Mouse (Mus musculus): ENCODE results near the gene Galnt2. TPM values are rescaled to one million over a fixed set of nuclear protein-coding genes. Genes with fewer than 3 reads are reported as not detected.

Gene Galnt2
- polyA plus RNA-seq, 1 experiment: 55.5 TPM

DNA sequence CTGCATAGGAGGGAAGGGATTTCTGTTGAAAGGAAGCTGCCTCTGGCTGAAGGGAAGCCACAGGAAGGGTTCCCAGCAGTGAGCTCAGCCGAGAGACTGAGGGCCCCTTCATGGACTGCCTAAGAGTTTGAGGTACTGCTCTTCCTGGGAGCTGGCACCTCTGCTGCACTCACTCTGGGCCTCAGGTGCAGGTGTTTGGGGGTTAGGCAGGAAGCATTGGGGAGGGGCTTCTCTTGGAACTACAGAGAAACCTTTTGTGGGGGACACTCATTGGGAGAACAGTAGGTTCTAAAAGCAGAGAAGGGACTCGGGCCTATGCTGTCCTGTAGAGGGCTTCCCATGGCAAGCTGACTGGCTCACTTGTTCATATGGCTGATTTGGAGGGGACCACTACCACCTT, 3.3 kb downstream of the Galnt2 start:
- Histone ChIP-seq H3K79me3 (ENCODE audit: low read depth) (peaks cover 46% of the 10 kb centered on the region), H3K27me3 (ENCODE audit: control insufficient read depth, insufficient read depth, insufficient read length) (no peaks in the 10 kb centered on the region), H3K4me3 (ENCODE audit: insufficient read depth, poor library complexity, severe bottlenecking) (no peak overlapping the region), H3K36me3 (ENCODE audit: control insufficient read depth, insufficient read depth) (no peaks in the 10 kb centered on the region), H3K79me2 (ENCODE audit: control insufficient read depth, insufficient read depth) (peaks cover 80% of the 10 kb centered on the region), H3ac (ENCODE audit: control insufficient read depth, insufficient read length, low read depth) (no peak overlapping the region)
- no peak for TF ChIP-seq CEBPB (IDR thresholded peaks at IDR 0.05; ENCODE audit: low read depth)
- TF ChIP-seq MAX (IDR thresholded peaks at IDR 0.05): no peak
- TF ChIP-seq CTCF (IDR thresholded peaks at IDR 0.05; ENCODE audit: control insufficient read depth, insufficient read depth, insufficient read length): no peak

GRCm38 (mm10) chr8:124235536-124235935, 4.3 kb downstream of the Galnt2 start:
- no peak for TF ChIP-seq MYOG (IDR thresholded peaks at IDR 0.05; ENCODE audit: control insufficient read depth, extremely low read depth, insufficient read length)
- TF ChIP-seq FOSL1 (IDR thresholded peaks at IDR 0.05; ENCODE audit: insufficient read depth, low read length, poor library complexity, severe bottlenecking): no peak
- TF ChIP-seq CTCF (IDR thresholded peaks at IDR 0.05; ENCODE audit: control insufficient read depth, insufficient read depth, insufficient read length): no peak
- no peak for TF ChIP-seq USF1 (IDR thresholded peaks at IDR 0.05; ENCODE audit: low read depth)
- TF ChIP-seq MYOD1 (IDR thresholded peaks at IDR 0.05; ENCODE audit: control insufficient read depth, insufficient read length, low read depth): no peak
- no peak for TF ChIP-seq CEBPB (IDR thresholded peaks at IDR 0.05; ENCODE audit: low read depth)
- TF ChIP-seq MAX (IDR thresholded peaks at IDR 0.05): no peak
- no peak overlapping the region for H3K4me3 ChIP-seq (ENCODE audit: insufficient read depth, poor library complexity, severe bottlenecking)

GRCm38 (mm10) chr8:124239350-124239749, 8.2 kb downstream of the Galnt2 start:
- Histone ChIP-seq H3ac (ENCODE audit: control insufficient read depth, insufficient read length, low read depth) (no peak overlapping the region), H3K4me3 (ENCODE audit: insufficient read depth, poor library complexity, severe bottlenecking) (no peak overlapping the region), H3K27me3 (ENCODE audit: control insufficient read depth, insufficient read depth, insufficient read length) (no peaks in the 10 kb centered on the region), H3K79me3 (ENCODE audit: low read depth) (peaks cover 57% of the 10 kb centered on the region), H3K79me2 (ENCODE audit: control insufficient read depth, insufficient read depth) (peaks cover 98% of the 10 kb centered on the region), H3K36me3 (ENCODE audit: control insufficient read depth, insufficient read depth) (no peaks in the 10 kb centered on the region)
- TF ChIP-seq MAX (IDR thresholded peaks at IDR 0.05): no peak
- no peak for TF ChIP-seq USF1 (IDR thresholded peaks at IDR 0.05; ENCODE audit: low read depth)
- TF ChIP-seq CTCF (IDR thresholded peaks at IDR 0.05; ENCODE audit: control insufficient read depth, insufficient read depth, insufficient read length): no peak
- no peak for TF ChIP-seq MYOD1 (IDR thresholded peaks at IDR 0.05; ENCODE audit: control insufficient read depth, insufficient read length, low read depth)
- TF ChIP-seq CEBPB (IDR thresholded peaks at IDR 0.05; ENCODE audit: low read depth): no peak
- TF ChIP-seq FOSL1 (IDR thresholded peaks at IDR 0.05; ENCODE audit: insufficient read depth, low read length, poor library complexity, severe bottlenecking): no peak
- no peak for TF ChIP-seq MYOG (IDR thresholded peaks at IDR 0.05; ENCODE audit: control insufficient read depth, extremely low read depth, insufficient read length)

More at GRCm38 (mm10) chr8:124235536-124235935, 4.3 kb downstream of the Galnt2 start:
- Histone ChIP-seq H3K79me2 (ENCODE audit: control insufficient read depth, insufficient read depth) (peaks cover 89% of the 10 kb centered on the region), H3K79me3 (ENCODE audit: low read depth) (peaks cover 46% of the 10 kb centered on the region), H3K36me3 (ENCODE audit: control insufficient read depth, insufficient read depth) (no peaks in the 10 kb centered on the region), H3K27me3 (ENCODE audit: control insufficient read depth, insufficient read depth, insufficient read length) (no peaks in the 10 kb centered on the region), H3ac (ENCODE audit: control insufficient read depth, insufficient read length, low read depth) (no peak overlapping the region)

DNA sequence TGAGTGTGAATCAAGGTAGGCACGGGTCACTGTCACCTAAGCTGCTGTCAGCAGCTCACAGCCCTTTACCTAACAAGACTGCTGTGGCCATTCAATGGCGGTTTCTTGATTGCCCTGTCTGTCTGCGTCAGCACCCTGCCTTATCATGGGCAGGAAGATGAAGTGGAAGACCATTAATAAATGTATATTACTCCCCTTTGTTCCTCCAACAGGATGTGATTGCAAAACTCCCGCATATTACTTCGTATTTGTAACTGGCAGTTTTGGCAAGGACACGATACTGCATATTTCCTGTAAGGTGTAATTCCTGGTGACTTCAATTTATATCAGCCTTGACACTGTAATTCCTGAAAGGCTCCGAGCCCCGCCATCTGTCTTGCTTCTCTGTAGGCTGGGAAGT, 9.7 kb downstream of the Galnt2 start:
- no peak for TF ChIP-seq MYOG (IDR thresholded peaks at IDR 0.05; ENCODE audit: control insufficient read depth, extremely low read depth, insufficient read length)
- peaks cover 5% of the 10 kb centered on the region for H3K36me3 ChIP-seq (ENCODE audit: control insufficient read depth, insufficient read depth)
- no peak overlapping the region for H3K4me3 ChIP-seq (ENCODE audit: insufficient read depth, poor library complexity, severe bottlenecking)
- H3K79me2 ChIP-seq (ENCODE audit: control insufficient read depth, insufficient read depth): peaks cover 98% of the 10 kb centered on the region
- H3K27me3 ChIP-seq (ENCODE audit: control insufficient read depth, insufficient read depth, insufficient read length): no peaks in the 10 kb centered on the region
- H3ac ChIP-seq (ENCODE audit: control insufficient read depth, insufficient read length, low read depth): no peak overlapping the region
- peaks cover 51% of the 10 kb centered on the region for H3K79me3 ChIP-seq (ENCODE audit: low read depth)

DNA sequence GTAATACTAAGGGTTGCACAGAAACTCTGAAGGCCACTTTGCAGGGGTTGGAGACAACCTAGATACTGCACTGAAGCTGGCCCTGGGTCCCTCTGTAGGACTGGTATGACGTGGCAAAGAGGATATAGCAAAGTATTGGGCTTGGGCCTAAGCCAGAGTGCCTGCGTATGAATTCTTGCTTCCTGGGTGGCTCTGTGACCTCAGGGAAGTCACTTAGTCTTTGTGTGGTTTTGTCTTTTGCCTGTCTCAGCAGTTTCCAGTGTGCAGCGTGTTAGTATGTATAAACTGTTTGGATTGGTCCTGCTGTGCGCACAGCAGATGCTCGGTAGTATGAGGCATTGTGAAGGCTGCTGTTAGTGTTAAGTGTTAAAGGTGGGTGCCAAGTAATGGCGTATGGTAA, 11.0 kb downstream of the Galnt2 start:
- peaks cover 98% of the 10 kb centered on the region for H3K79me2 ChIP-seq (ENCODE audit: control insufficient read depth, insufficient read depth)
- H3K27me3 ChIP-seq (ENCODE audit: control insufficient read depth, insufficient read depth, insufficient read length): no peaks in the 10 kb centered on the region
- peaks cover 45% of the 10 kb centered on the region for H3K79me3 ChIP-seq (ENCODE audit: low read depth)
- H3K4me3 ChIP-seq (ENCODE audit: insufficient read depth, poor library complexity, severe bottlenecking): no peak overlapping the region
- TF ChIP-seq MAX (IDR thresholded peaks at IDR 0.05): no peak
- no peak for TF ChIP-seq CEBPB (IDR thresholded peaks at IDR 0.05; ENCODE audit: low read depth)
- no peak for TF ChIP-seq FOSL1 (IDR thresholded peaks at IDR 0.05; ENCODE audit: insufficient read depth, low read length, poor library complexity, severe bottlenecking)
- no peak for TF ChIP-seq CTCF (IDR thresholded peaks at IDR 0.05; ENCODE audit: control insufficient read depth, insufficient read depth, insufficient read length)
- no peak for TF ChIP-seq MYOG (IDR thresholded peaks at IDR 0.05; ENCODE audit: control insufficient read depth, extremely low read depth, insufficient read length)
- no peak for TF ChIP-seq USF1 (IDR thresholded peaks at IDR 0.05; ENCODE audit: low read depth)
- no peak for TF ChIP-seq MYOD1 (IDR thresholded peaks at IDR 0.05; ENCODE audit: control insufficient read depth, insufficient read length, low read depth)
- H3K36me3 ChIP-seq (ENCODE audit: control insufficient read depth, insufficient read depth): peaks cover 10% of the 10 kb centered on the region
- no peak overlapping the region for H3ac ChIP-seq (ENCODE audit: control insufficient read depth, insufficient read length, low read depth)

DNA sequence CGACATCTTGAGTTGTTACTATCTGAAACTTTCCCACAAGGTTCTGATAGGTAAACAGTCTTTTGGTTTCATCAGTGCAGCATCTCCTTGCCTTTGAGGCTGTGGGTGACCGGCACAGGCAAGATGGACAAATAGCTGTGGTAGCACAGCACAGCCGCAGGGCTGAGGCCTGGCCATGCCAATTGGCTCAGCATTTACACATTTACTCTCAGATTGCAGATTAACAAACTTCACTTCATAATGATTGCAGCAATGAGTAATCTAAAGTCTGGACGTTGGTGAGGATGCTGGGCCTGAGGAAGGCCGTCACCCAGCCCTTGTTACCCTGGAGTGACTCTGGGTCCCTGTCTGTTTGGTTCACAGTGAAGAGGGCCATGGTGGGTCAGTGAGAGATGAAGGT, 11.7 kb downstream of the Galnt2 start:
- TF ChIP-seq MAX (IDR thresholded peaks at IDR 0.05) (no peak), CEBPB (IDR thresholded peaks at IDR 0.05; ENCODE audit: low read depth) (no peak), MYOG (IDR thresholded peaks at IDR 0.05; ENCODE audit: control insufficient read depth, extremely low read depth, insufficient read length) (no peak), USF1 (IDR thresholded peaks at IDR 0.05; ENCODE audit: low read depth) (no peak), FOSL1 (IDR thresholded peaks at IDR 0.05; ENCODE audit: insufficient read depth, low read length, poor library complexity, severe bottlenecking) (no peak), CTCF (IDR thresholded peaks at IDR 0.05; ENCODE audit: control insufficient read depth, insufficient read depth, insufficient read length) (no peak), MYOD1 (IDR thresholded peaks at IDR 0.05; ENCODE audit: control insufficient read depth, insufficient read length, low read depth) (no peak)
- peaks cover 12% of the 10 kb centered on the region for H3K36me3 ChIP-seq (ENCODE audit: control insufficient read depth, insufficient read depth)
- no peak overlapping the region for H3ac ChIP-seq (ENCODE audit: control insufficient read depth, insufficient read length, low read depth)
- peaks cover 98% of the 10 kb centered on the region for H3K79me2 ChIP-seq (ENCODE audit: control insufficient read depth, insufficient read depth)
- peaks cover 41% of the 10 kb centered on the region for H3K79me3 ChIP-seq (ENCODE audit: low read depth)
- H3K27me3 ChIP-seq (ENCODE audit: control insufficient read depth, insufficient read depth, insufficient read length): no peaks in the 10 kb centered on the region
- no peak overlapping the region for H3K4me3 ChIP-seq (ENCODE audit: insufficient read depth, poor library complexity, severe bottlenecking)

Data from C2C12 (cell line).